Comparison of ENCODE assay signal across 9 mouse cellular contexts in genomic region chr7:5012681-5013513, GRCm38 (mm10). TPM values are rescaled to one million over a fixed set of nuclear protein-coding genes. Genes with fewer than 3 reads are reported as not detected.
A peak's percentile ranks its signal among the peaks of the same experiment; 100 is the strongest.
DNase-seq lines count a peak whose midpoint lies in the region; ATAC-seq and TF ChIP-seq lines count a peak whose summit lies in the region.
"Had no signal": no experiment of that assay in that cellular context is flagged by ENCODE, and none has a peak within 500 bp of the region (broad histone marks: within the 10 kb centered on the region; RNA-seq: fewer than 3 reads in every experiment).

No protein-coding gene starts in this region.

- 88% methylated on average over 27 of the region's 27 CpGs for WGBS in heart, embryonic 15.5 days
- WGBS in liver, embryonic 12.5 days (ENCODE audit: insufficient replicate concordance), result 82% methylated on average over 27 of the region's 27 CpGs

- TF ChIP-seq CTCF in CH12.LX (conservative IDR thresholded peaks at IDR 0.05 in 1 of 2, IDR thresholded peaks at IDR 0.05 in 1 of 2; ENCODE audit: low read depth in 2 of 2, low read length in 2 of 2), result no peak

- H3K27ac ChIP-seq in heart, embryonic 15.5 days, result no peak overlapping the region
- no peak overlapping the region for H3K27ac ChIP-seq in CH12.LX (ENCODE audit: insufficient read depth, low read depth)
- H3K27ac ChIP-seq in liver, embryonic 12.5 days, result peak overlapping the region; percentile 41; the same call in 1 of the 2 replicates

- in situ Hi-C loops in CH12.LX (cut with MboI; ENCODE audit: low pct_ligation_motif_present, low pct_unique_long_range_greater_than_20kb, low sequenced_read_pairs), result no loop called here

- H3K4me2 ChIP-seq in heart, embryonic 15.5 days, result peak overlapping the region; percentile 64
- peak overlapping the region; percentile 77 for H3K4me2 ChIP-seq in CH12.LX (ENCODE audit: insufficient read depth, low read depth, poor library complexity, severe bottlenecking)
- H3K4me2 ChIP-seq in liver, embryonic 12.5 days, result peak overlapping the region; percentile 85

- TF ChIP-seq POLR2A in CH12.LX (IDR thresholded peaks at IDR 0.05; ENCODE audit: low read depth, low read length), result peak; percentile 53

- ATAC-seq in heart, embryonic 15.5 days (replicated peaks; ENCODE audit: insufficient number of reproducible peaks, insufficient read depth, low FRiP score, low read depth), result no peak
- no peak for ATAC-seq in liver, embryonic 12.5 days

- H3K4me1 ChIP-seq in heart, embryonic 15.5 days (replicated peaks), result peaks cover 7% of the 10 kb centered on the region
- peaks cover 4 to 27% of the 10 kb centered on the region in 2 experiments for H3K4me1 ChIP-seq in CH12.LX (ENCODE audit: control insufficient read depth in 1 of 2, insufficient read depth in 2 of 2)
- peaks cover 25% of the 10 kb centered on the region for H3K4me1 ChIP-seq in liver, embryonic 12.5 days

- H3K79me2 ChIP-seq in CH12.LX (replicated peaks; ENCODE audit: control insufficient read depth, extremely low read depth, insufficient read depth, poor library complexity, severe bottlenecking), result peaks cover 6% of the 10 kb centered on the region; the same call in 1 of the 2 replicates

- H3K36me3 ChIP-seq in heart, embryonic 15.5 days, result peaks cover 57% of the 10 kb centered on the region
- peaks cover 49 to 57% of the 10 kb centered on the region in 2 experiments for H3K36me3 ChIP-seq in CH12.LX (replicated peaks in 1 of 2; ENCODE audit: control insufficient read depth in 1 of 2, insufficient read depth in 1 of 2, low read length in 1 of 2)
- H3K36me3 ChIP-seq in liver, embryonic 12.5 days, result peaks cover 68% of the 10 kb centered on the region

- H3K27me3 ChIP-seq in heart, embryonic 15.5 days, result no peaks in the 10 kb centered on the region
- H3K27me3 ChIP-seq in CH12.LX (replicated peaks), result no peaks in the 10 kb centered on the region
- H3K27me3 ChIP-seq in liver, embryonic 12.5 days (replicated peaks), result no peaks in the 10 kb centered on the region

- intact Hi-C loops in heart, postnatal 10 days (cut with DNase I), result loop anchor here (5.0 to 10.0 kb wide), 2 partner anchors 201 to 1272 kb away; partner anchors contain the start of genes Ube2s and Zfp667

- no peak for TF ChIP-seq RAD21 in CH12.LX (IDR thresholded peaks at IDR 0.05; ENCODE audit: low read depth, low read length)

- peak overlapping the region; percentile 79 for H3K4me3 ChIP-seq in heart, embryonic 15.5 days
- H3K4me3 ChIP-seq in CH12.LX (replicated peaks in 1 of 3; ENCODE audit: low read depth in 2 of 3, low read length in 2 of 3, poor library complexity in 1 of 3), result peak overlapping the region; percentile 21 to 46 (median 43)
- peak overlapping the region; percentile 78 for H3K4me3 ChIP-seq in liver, embryonic 12.5 days

- no peak for DNase-seq in heart, postnatal 10 days
- DNase-seq in CH12.LX (ENCODE audit: extremely low read depth) (peak; percentile 70), ZHBTc4 (ENCODE audit: low read depth, low spot score) (peak; percentile 93)
- DNase-seq in spleen, postnatal 14 days (ENCODE audit: low spot score in 2 of 2), result no peak
- no peak for DNase-seq in left cerebral cortex, adult 18-20 months (ENCODE audit: low spot score in 2 of 2)
- DNase-seq in spleen, adult 18-20 months, result no peak
- DNase-seq: kidney, postnatal 36 days had no signal

- H3K9ac ChIP-seq in heart, embryonic 15.5 days, result no peak overlapping the region
- H3K9ac ChIP-seq in CH12.LX (ENCODE audit: insufficient read depth, low read depth), result peak overlapping the region; percentile 97; the same call in 1 of the 2 replicates
- H3K9ac ChIP-seq in liver, embryonic 12.5 days, result peak overlapping the region; percentile 85

- no peak for TF ChIP-seq EP300 in CH12.LX (IDR thresholded peaks at IDR 0.05; ENCODE audit: low read length)

- dilution Hi-C loops in CH12.LX (cut with MboI; ENCODE audit: extremely low pct_ligation_motif_present, extremely low pct_unique_long_range_greater_than_20kb, low sequenced_read_pairs), result no loop called here

- H3K9me3 ChIP-seq in heart, embryonic 15.5 days (replicated peaks), result no peaks in the 10 kb centered on the region
- peaks cover 6% of the 10 kb centered on the region for H3K9me3 ChIP-seq in CH12.LX (replicated peaks; ENCODE audit: low read length)
- H3K9me3 ChIP-seq in liver, embryonic 12.5 days (replicated peaks), result 0 out of 2 replicates have a peak, but pooled peaks cover 5% of the 10 kb centered on the region

TF ChIP-seq in CH12.LX, 34 proteins besides CTCF, POLR2A, EP300 and RAD21:
- TF ChIP-seq CHD2 (IDR thresholded peaks at IDR 0.05; ENCODE audit: low read length), result no peak
- TF ChIP-seq NRF1 (IDR thresholded peaks at IDR 0.05; ENCODE audit: low read depth, low read length), result peak; percentile 45; the same call in 1 of the 2 replicates

RNA-seq across cellular contexts. Expression of gene Zfp524, which starts 1.3 kb away (rescaled TPM):
- 11.3 and 12.1 TPM in 2 replicates for polyA plus RNA-seq in heart, embryonic 15.5 days (2015; fragmentation: Nextera tagmentation; extraction: Ambion mirVana)
- total RNA-seq in heart, postnatal 10 days (2021), result 1 to 10 TPM; 7.8 to 9.4 TPM
- 7.9 and 8.4 TPM in 2 replicates for total RNA-seq in CH12.LX (2012; rRNA removed)
- 3.1 and 4.4 TPM in 2 replicates for total RNA-seq in CH12.LX (2014; rRNA removed)
- polyA plus RNA-seq in CH12.LX (2012; ENCODE audit: insufficient read length, low read depth), result 2.3 and 2.8 TPM in 2 replicates
- polyA plus RNA-seq in liver, embryonic 12.5 days (2016; fragmentation: Nextera tagmentation; extraction: Ambion mirVana), result 11.5 and 11.7 TPM in 2 replicates
- total RNA-seq in left cerebral cortex, adult 18-20 months (2021), result 1 to 10 TPM; 7.4 to 7.8 TPM

RNA-seq across cellular contexts. Expression of gene Fiz1, which starts 1.6 kb away (rescaled TPM):
- polyA plus RNA-seq in heart, embryonic 15.5 days (2015; fragmentation: Nextera tagmentation; extraction: Ambion mirVana), result 26.2 and 31.4 TPM in 2 replicates
- 10 to 100 TPM; 21.6 to 25.6 TPM for total RNA-seq in heart, postnatal 10 days (2021)
- 23.7 and 24.3 TPM in 2 replicates for total RNA-seq in CH12.LX (2012; rRNA removed)
- 13.5 and 18.4 TPM in 2 replicates for total RNA-seq in CH12.LX (2014; rRNA removed)
- polyA plus RNA-seq in CH12.LX (2012; ENCODE audit: insufficient read length, low read depth), result 37.1 and 40.8 TPM in 2 replicates
- polyA plus RNA-seq in liver, embryonic 12.5 days (2016; fragmentation: Nextera tagmentation; extraction: Ambion mirVana), result 29.4 TPM in 2 replicates
- 10 to 100 TPM; 23.3 to 25.7 TPM for total RNA-seq in left cerebral cortex, adult 18-20 months (2021)

RNA-seq across cellular contexts. Expression of gene Gm44973, which starts 2.4 kb away (rescaled TPM):
- polyA plus RNA-seq in heart, embryonic 15.5 days (2015; fragmentation: Nextera tagmentation; extraction: Ambion mirVana), result 0.78 TPM in 1 of 2 replicates, not detected in the other
- not detected for total RNA-seq in heart, postnatal 10 days (2021)
- total RNA-seq in CH12.LX (2012; rRNA removed) (not detected in 2 replicates), CH12.LX (2014; rRNA removed) (1.3 and 2.1 TPM in 2 replicates)
- polyA plus RNA-seq in CH12.LX (2012; ENCODE audit: insufficient read length, low read depth), result 5.2 and 6.3 TPM in 2 replicates
- polyA plus RNA-seq in liver, embryonic 12.5 days (2016; fragmentation: Nextera tagmentation; extraction: Ambion mirVana), result 0.62 and 1.0 TPM in 2 replicates
- total RNA-seq in left cerebral cortex, adult 18-20 months (2021), result not detected

RNA-seq across cellular contexts. Expression of gene Zfp865, which starts 7.3 kb away (rescaled TPM):
- 3.3 and 5.5 TPM in 2 replicates for polyA plus RNA-seq in heart, embryonic 15.5 days (2015; fragmentation: Nextera tagmentation; extraction: Ambion mirVana)
- 10 to 100 TPM; 22.4 to 23.2 TPM for total RNA-seq in heart, postnatal 10 days (2021)
- total RNA-seq in CH12.LX (2012; rRNA removed) (10.9 and 12.3 TPM in 2 replicates), CH12.LX (2014; rRNA removed) (3.7 and 4.0 TPM in 2 replicates)
- polyA plus RNA-seq in CH12.LX (2012; ENCODE audit: insufficient read length, low read depth), result 18.3 and 21.0 TPM in 2 replicates
- 2.6 and 2.7 TPM in 2 replicates for polyA plus RNA-seq in liver, embryonic 12.5 days (2016; fragmentation: Nextera tagmentation; extraction: Ambion mirVana)
- 10 to 100 TPM; 34.9 to 35.5 TPM for total RNA-seq in left cerebral cortex, adult 18-20 months (2021)

RNA-seq across cellular contexts. Expression of gene Ccdc106, which starts 7.5 kb away (rescaled TPM):
- 1.7 and 3.7 TPM in 2 replicates for polyA plus RNA-seq in heart, embryonic 15.5 days (2015; fragmentation: Nextera tagmentation; extraction: Ambion mirVana)
- total RNA-seq in heart, postnatal 10 days (2021), result under 1 TPM; 0.26 to 0.32 TPM
- total RNA-seq in CH12.LX (2012; rRNA removed) (0.46 and 0.81 TPM in 2 replicates), CH12.LX (2014; rRNA removed) (0.30 and 0.52 TPM in 2 replicates)
- not detected in 2 replicates for polyA plus RNA-seq in CH12.LX (2012; ENCODE audit: insufficient read length, low read depth)
- polyA plus RNA-seq in liver, embryonic 12.5 days (2016; fragmentation: Nextera tagmentation; extraction: Ambion mirVana), result 2.2 and 2.4 TPM in 2 replicates
- total RNA-seq in left cerebral cortex, adult 18-20 months (2021), result 10 to 100 TPM; 57.3 to 59.7 TPM

Comparison
In these comparisons a context has a peak if more than half of its experiments do, and no peak if none do; other contexts are left out.
1. DNase-seq: peak in CH12.LX (single experiment) and ZHBTc4 (single experiment); none in heart, postnatal 10 days (0 of 2), spleen, postnatal 14 days (0 of 2), left cerebral cortex, adult 18-20 months (0 of 2) and spleen, adult 18-20 months (0 of 2).
2. Peak in every context shown above with its lines, with median percentiles within 50 percentile points of each other: H3K4me2 ChIP-seq and H3K4me3 ChIP-seq.